Mouse (Mus musculus) G1E (cell line): ENCODE data around the gene Rab19.

Source experiments
- CTCF ChIP-seq: IDR thresholded peaks from 2 replicates; pipeline ENCODE4 v1.5.1; 2012; ENCODE audit warnings: low read depth, low read length, inconsistent platforms, mixed read lengths
- POLR2AphosphoS5 ChIP-seq: IDR thresholded peaks from 2 replicates; pipeline ENCODE4 v1.6.1; 2012; ENCODE audit warnings: low read depth, low read length, inconsistent platforms; ENCODE audit not compliant: insufficient replicate concordance

DNA sequence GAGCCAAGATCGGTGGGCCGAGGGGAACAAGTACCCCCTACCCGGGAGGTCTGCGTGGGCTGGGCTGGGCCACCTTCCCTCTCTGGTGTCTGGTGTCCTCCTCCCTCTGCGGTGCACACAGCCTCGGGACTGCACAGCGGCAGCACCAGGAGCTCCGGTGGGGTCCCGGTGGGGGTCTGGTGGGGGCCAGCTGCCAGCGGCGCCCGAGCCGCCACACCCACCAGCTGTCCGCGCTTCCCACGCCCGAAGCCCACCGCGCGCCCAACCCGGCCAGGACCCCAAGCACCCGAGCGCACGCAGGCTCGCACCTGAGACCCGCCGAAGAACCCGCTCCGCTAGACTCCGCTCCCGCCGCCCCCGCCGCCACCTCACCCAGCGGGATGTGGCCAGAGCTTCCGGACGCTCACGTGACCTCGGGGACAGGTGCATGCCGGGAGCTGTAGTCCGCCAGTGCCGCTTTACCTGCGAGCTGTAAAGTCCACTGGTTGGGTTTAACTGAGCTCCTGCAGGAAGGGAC is 3.6 kb upstream of the Rab19 start, which contains the start of gene Slc37a3:
- TF ChIP-seq CTCF (no peak), POLR2AphosphoS5 (no peak)
